In the genomic region with DNA sequence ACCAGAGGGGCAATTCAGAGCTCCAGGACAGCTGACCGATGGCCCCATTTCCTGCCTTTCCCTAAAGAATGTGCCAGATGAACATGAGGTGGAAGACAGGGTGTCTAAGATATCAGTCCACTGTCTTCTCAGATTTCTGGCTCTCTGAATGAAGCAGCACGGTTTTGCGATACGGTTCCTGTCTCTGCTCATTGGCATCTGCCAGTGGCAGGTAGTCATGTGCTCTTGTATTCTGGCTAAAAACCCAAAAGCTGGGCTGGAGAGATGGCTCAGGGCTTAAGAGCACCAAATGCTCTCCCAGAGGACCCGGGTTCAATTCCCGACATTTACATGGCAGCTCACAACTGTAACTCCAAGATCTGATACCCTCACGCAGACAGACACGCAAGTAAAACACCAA, we compare ENCODE assay signal across 29 mouse cellular contexts.
"Had no signal": no experiment of that assay in that cellular context is flagged by ENCODE, and none has a peak within 500 bp of the region (broad histone marks: within the 10 kb centered on the region; RNA-seq: fewer than 3 reads in every experiment).

No protein-coding gene starts in this region.

- H3K27me3 ChIP-seq: heart, embryonic 12.5 days; heart, embryonic 15.5 days; hindbrain, embryonic 12.5 days; hindbrain, embryonic 13.5 days; hindbrain, embryonic 15.5 days; intestine, embryonic 15.5 days; kidney, embryonic 15.5 days had no signal

- H3K36me3 ChIP-seq: heart, embryonic 15.5 days; hindbrain, embryonic 10.5 days; hindbrain, embryonic 12.5 days; hindbrain, embryonic 13.5 days; hindbrain, embryonic 15.5 days; intestine, embryonic 15.5 days; kidney, embryonic 15.5 days had no signal

- H3K4me3 ChIP-seq: heart, embryonic 10.5 days; heart, embryonic 12.5 days; heart, embryonic 13.5 days; heart, embryonic 15.5 days; hindbrain, embryonic 10.5 days; hindbrain, embryonic 12.5 days; hindbrain, embryonic 13.5 days; hindbrain, embryonic 15.5 days; intestine, embryonic 15.5 days; kidney, embryonic 15.5 days; layer of hippocampus, adult 2 months had no signal

- DNase-seq: heart, postnatal 10 days; heart, postnatal 14 days; heart, postnatal 36 days; heart, postnatal 4 days; kidney, adult 11 months; kidney, adult 18-20 months; kidney, adult 2 months; kidney, adult 8-10 months; kidney, adult 9 months; kidney, postnatal 10 days; kidney, postnatal 14 days; kidney, postnatal 25 days; kidney, postnatal 36 days; kidney, postnatal 4 days; layer of hippocampus, adult 9-11 months; layer of hippocampus, postnatal 36 days had no signal

- H3K4me2 ChIP-seq: heart, embryonic 11.5 days; heart, embryonic 12.5 days; heart, embryonic 13.5 days; heart, embryonic 15.5 days; hindbrain, embryonic 12.5 days; hindbrain, embryonic 13.5 days; hindbrain, embryonic 14.5 days; hindbrain, embryonic 15.5 days; intestine, embryonic 15.5 days; kidney, embryonic 15.5 days had no signal
